Mouse (Mus musculus) liver, adult 2 months (tissue): Measurements from ENCODE around the gene Axdnd1. TPM values are rescaled to one million over a fixed set of nuclear protein-coding genes. Genes with fewer than 3 reads are reported as not detected.

ENCODE experiments used
- DNase-seq: peaks from one replicate; pipeline ENCODE4 v3.0.0-alpha.2; 2011; ENCODE audit warnings: low read depth, low spot score; ENCODE audit errors: extremely low read depth
- H3K27ac ChIP-seq: fragments of 200-500 bp; replicated peaks from 2 replicates; pipeline ENCODE4 v1.5.1; 2012; ENCODE audit warnings: low read depth, mild to moderate bottlenecking, control low read depth, inconsistent platforms, low read length; ENCODE audit not compliant: insufficient read depth
- H3K27me3 ChIP-seq: fragments of 200-500 bp; 2 replicates; pipeline ENCODE4 v1.6.1; 2012; ENCODE audit warnings: mild to moderate bottlenecking, moderate library complexity, low read length, inconsistent platforms; ENCODE audit not compliant: control insufficient read depth, insufficient read depth
- H3K36me3 ChIP-seq: fragments of 200-500 bp; 2 replicates; pipeline ENCODE4 v1.6.1; 2012; ENCODE audit warnings: low read length, inconsistent platforms; ENCODE audit not compliant: control insufficient read depth, insufficient read depth
- H3K4me1 ChIP-seq: fragments of 200-500 bp; 2 replicates; pipeline ENCODE4 v1.6.1; 2011; ENCODE audit warnings: low read length; ENCODE audit not compliant: control insufficient read depth, insufficient read depth
- H3K4me3 ChIP-seq: fragments of 200-500 bp; 2 replicates; pipeline ENCODE4 v1.5.1; 2011; ENCODE audit warnings: low read depth, mild to moderate bottlenecking, control low read depth, low read length, moderate library complexity; ENCODE audit not compliant: insufficient read depth
- H3K79me2 ChIP-seq: fragments of 200-500 bp; 2 replicates; pipeline ENCODE4 v1.6.1; 2012; ENCODE audit warnings: inconsistent platforms, mild to moderate bottlenecking, low read length, moderate library complexity; ENCODE audit not compliant: control insufficient read depth, insufficient read depth
- H3K9ac ChIP-seq: fragments of 200-500 bp; 2 replicates; pipeline ENCODE4 v1.6.1; 2012; ENCODE audit warnings: low read depth, mild to moderate bottlenecking, control low read depth, inconsistent platforms, low read length
- CTCF ChIP-seq: fragments of 200-500 bp; IDR thresholded peaks from 2 replicates; pipeline ENCODE4 v1.5.1; 2011; ENCODE audit warnings: low read depth, low read length, control low read depth
- POLR2A ChIP-seq: fragments of 200-500 bp; IDR thresholded peaks from 2 replicates; pipeline ENCODE4 v1.6.1; 2011; ENCODE audit warnings: low read length, control low read depth; ENCODE audit not compliant: insufficient read depth; ENCODE audit errors: extremely low read depth
- WGBS: fragments of 180-500 bp; shearing (Covaris S2); methylation state at CpG from one replicate; pipeline ENCODE4 v1.1.7; 2018; 5-methylcytosine and 5-hydroxymethylcytosine counted together
- polyA plus RNA-seq: library from polyadenylated mRNA; depleted of rRNA; stranded (reverse); fragments of >200 nt; gene quantifications from 2 replicates; pipeline ENCODE4 v1.2.3, GENCODE M21; 2012
- total RNA-seq: library from RNA; depleted of rRNA; stranded (reverse); fragments of >200 nt; gene quantifications from 2 replicates; pipeline ENCODE4 v1.2.3, GENCODE M21; 2014

Gene Axdnd1
- total and polyA plus RNA-seq, 2 experiments: not detected

DNA sequence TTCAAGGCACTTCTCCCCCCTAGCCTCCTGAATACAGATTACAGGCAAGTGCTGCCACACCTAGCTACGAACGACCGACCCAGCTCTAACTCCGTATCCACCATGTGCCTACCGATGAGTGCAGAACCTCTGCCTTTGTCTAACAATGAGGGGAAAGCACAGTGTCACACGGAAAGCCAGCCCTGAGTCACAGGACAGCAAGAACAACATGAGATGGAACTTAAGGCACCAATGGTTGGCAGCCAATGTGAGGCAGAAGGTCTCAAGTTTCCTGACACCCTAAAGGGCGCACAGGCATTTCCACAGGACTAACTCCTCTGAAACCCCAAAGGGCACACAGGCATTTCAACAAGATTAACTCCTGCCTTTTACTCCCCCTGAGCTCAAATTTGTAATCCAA, 28.1 kb upstream of the Axdnd1 start:
- H3K79me2 ChIP-seq: no peaks in the 10 kb centered on the region
- no peaks in the 10 kb centered on the region for H3K36me3 ChIP-seq
- H3K27ac ChIP-seq: no peak overlapping the region
- H3K27me3 ChIP-seq: 0 out of 2 replicates have a peak, but pooled peaks cover 3% of the 10 kb centered on the region
- 93% methylated on average over 7 of the region's 7 CpGs for WGBS
- TF ChIP-seq CTCF: no peak
- TF ChIP-seq POLR2A: no peak
- H3K9ac ChIP-seq: no peak overlapping the region
- no peak for DNase-seq
- no peaks in the 10 kb centered on the region for H3K4me1 ChIP-seq
- H3K4me3 ChIP-seq: no peak overlapping the region

DNA sequence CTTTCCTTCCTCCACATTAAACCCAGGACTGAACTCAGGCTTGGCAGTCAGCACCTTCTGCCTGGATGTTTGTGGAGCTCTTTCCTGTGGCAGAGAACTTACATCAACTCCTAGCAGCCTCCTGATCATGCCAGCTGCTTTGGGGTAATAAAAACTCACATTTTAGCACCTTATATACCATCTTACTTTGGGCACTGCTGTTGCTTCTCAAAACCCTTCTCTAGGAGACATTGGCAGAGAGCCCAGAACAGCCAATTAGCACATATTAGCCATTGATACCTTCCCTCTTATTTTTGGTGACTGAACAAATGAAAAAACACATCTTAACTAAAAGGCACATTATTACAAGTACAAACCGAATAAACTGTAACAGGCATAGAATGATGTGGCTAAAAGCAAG, 24.1 kb upstream of the Axdnd1 start:
- WGBS: 93% methylated on average over 1 of the region's 1 CpGs
- no peak overlapping the region for H3K4me3 ChIP-seq
- H3K36me3 ChIP-seq: no peaks in the 10 kb centered on the region; the same call in 1 of the 2 replicates
- TF ChIP-seq CTCF: no peak
- TF ChIP-seq POLR2A: no peak
- 0 out of 2 replicates have a peak, but pooled peaks cover 3% of the 10 kb centered on the region for H3K27me3 ChIP-seq
- H3K79me2 ChIP-seq: no peaks in the 10 kb centered on the region
- H3K9ac ChIP-seq: no peak overlapping the region
- DNase-seq: no peak
- H3K4me1 ChIP-seq: no peaks in the 10 kb centered on the region
- no peak overlapping the region for H3K27ac ChIP-seq

- no peaks in the 10 kb centered on the region for H3K27me3 ChIP-seq
- no peak overlapping the region for H3K27ac ChIP-seq
- no peak overlapping the region for H3K9ac ChIP-seq
- H3K36me3 ChIP-seq: no peaks in the 10 kb centered on the region; the same call in 1 of the 2 replicates
- TF ChIP-seq POLR2A: no peak
- TF ChIP-seq CTCF: no peak
- 89% methylated on average over 6 of the region's 6 CpGs for WGBS
- no peaks in the 10 kb centered on the region for H3K4me1 ChIP-seq
- H3K4me3 ChIP-seq: no peak overlapping the region
- DNase-seq: no peak
- no peaks in the 10 kb centered on the region for H3K79me2 ChIP-seq
Observed at GRCm38 (mm10) chr1:156442776-156443175, 21.8 kb upstream of the Axdnd1 start.

DNA sequence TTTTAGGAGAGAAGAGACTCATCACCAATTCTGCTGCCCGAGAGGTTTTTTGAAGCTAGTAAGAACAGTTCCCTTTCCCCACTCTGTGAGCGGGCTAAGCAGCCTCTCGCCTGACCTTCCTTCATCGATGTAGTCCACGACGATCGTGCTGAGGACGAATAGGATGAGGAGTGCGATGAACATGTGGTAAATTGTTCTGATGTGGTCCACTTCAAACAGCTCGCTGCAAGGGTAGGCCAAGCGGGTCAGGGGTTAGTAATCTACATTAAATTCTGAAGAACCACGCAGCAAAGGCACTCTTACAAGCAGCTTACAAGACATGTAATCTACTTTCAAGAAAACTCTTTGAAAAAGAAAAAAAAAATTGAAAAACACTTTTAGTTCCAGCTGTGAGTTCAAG, 21.3 kb upstream of the Axdnd1 start:
- TF ChIP-seq POLR2A (no peak), CTCF (no peak)
- H3K27me3 ChIP-seq: no peaks in the 10 kb centered on the region
- H3K9ac ChIP-seq: no peak overlapping the region
- peak; percentile 16 for DNase-seq
- H3K27ac ChIP-seq: no peak overlapping the region
- WGBS: 93% methylated on average over 12 of the region's 12 CpGs
- no peaks in the 10 kb centered on the region for H3K4me1 ChIP-seq
- no peak overlapping the region for H3K4me3 ChIP-seq
- no peaks in the 10 kb centered on the region for H3K79me2 ChIP-seq
- H3K36me3 ChIP-seq: no peaks in the 10 kb centered on the region; the same call in 1 of the 2 replicates

- Histone ChIP-seq H3K27me3 (no peaks in the 10 kb centered on the region), H3K36me3 (no peaks in the 10 kb centered on the region; the same call in 1 of the 2 replicates), H3K79me2 (no peaks in the 10 kb centered on the region), H3K4me1 (no peaks in the 10 kb centered on the region), H3K4me3 (no peak overlapping the region), H3K27ac (no peak overlapping the region), H3K9ac (no peak overlapping the region)
- TF ChIP-seq POLR2A: no peak
- TF ChIP-seq CTCF: no peak
- no peak for DNase-seq
- WGBS: 91% methylated on average over 5 of the region's 5 CpGs
Observed at GRCm38 (mm10) chr1:156437726-156438125, 16.8 kb upstream of the Axdnd1 start.

DNA sequence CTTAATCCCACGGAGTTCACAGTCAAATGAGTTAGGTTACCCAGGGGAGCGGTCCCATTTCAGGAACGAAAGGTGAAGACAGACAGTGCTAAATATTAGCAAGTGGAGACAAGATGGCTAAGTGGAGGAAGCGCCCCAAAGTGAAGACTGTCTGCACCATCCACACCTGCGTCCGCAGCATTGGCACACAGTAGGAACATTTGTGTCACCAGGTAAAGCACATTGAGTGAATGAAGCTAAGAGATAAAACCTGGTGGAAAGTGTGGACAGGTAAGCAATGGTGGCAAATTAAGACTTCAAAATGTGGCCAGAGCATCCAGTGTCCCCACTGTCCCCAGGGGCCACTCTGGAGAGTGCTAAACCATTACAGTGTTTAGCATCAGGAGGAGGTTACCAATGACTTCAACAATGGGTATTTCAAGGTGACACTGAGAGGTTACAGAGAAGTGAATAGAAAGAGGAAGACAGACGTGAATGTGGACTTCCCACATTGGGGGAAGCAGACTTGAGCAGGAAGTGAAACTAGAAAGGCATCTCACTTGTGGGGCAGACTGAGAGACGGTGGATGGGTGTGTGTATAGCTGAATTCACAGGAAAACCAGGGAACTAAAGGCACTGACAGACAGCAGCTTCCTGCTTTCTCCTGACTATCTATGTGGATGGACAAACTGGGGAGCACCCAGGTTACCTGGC, 16.2 kb upstream of the Axdnd1 start:
- H3K4me3 ChIP-seq: no peak overlapping the region
- TF ChIP-seq POLR2A: no peak
- TF ChIP-seq CTCF: no peak
- H3K27me3 ChIP-seq: no peaks in the 10 kb centered on the region
- no peaks in the 10 kb centered on the region; the same call in 1 of the 2 replicates for H3K36me3 ChIP-seq
- H3K79me2 ChIP-seq: no peaks in the 10 kb centered on the region
- no peak overlapping the region for H3K27ac ChIP-seq
- 95% methylated on average over 8 of the region's 8 CpGs for WGBS
- DNase-seq: peak; percentile 30
- H3K4me1 ChIP-seq: no peaks in the 10 kb centered on the region
- H3K9ac ChIP-seq: no peak overlapping the region
